Mouse (Mus musculus): Measurements from ENCODE around the gene Rrp1b.

DNA sequence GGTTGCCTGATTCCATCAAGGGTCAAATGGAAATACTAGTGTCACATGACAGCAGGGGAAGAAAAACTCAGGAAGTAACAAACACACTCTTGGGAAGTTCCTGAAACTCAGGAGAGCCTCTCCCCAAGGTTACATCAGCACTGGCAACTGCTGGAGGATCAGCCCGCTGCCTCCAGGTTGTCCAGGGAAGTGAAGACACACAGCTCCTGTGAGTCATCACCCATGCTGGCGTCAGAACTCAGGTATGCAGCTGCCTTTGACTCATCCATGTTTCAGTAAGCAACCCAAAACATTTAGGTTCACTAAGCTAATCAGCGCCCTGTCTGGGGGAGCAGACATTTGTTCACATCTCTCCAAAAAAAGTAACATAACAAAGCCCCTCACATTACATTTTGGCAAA is 32.6 kb upstream of the Rrp1b start:
- TF ChIP-seq GATA1 (IDR thresholded peaks at IDR 0.05; ENCODE audit: low read length) (no peak), TAL1 (IDR thresholded peaks at IDR 0.05; ENCODE audit: low read length) (no peak)

Measured in erythroblast, embryonic 14.5 days (primary cell).